Mouse (Mus musculus) MEL (cell line): Measurements from ENCODE around the gene Trmt5. TPM values are rescaled to one million over a fixed set of nuclear protein-coding genes. Genes with fewer than 3 reads are reported as not detected.

Experiments used
- DNase-seq: peaks from one replicate; pipeline ENCODE4 v3.0.0; 2011; ENCODE audit warnings: low read depth, low spot score
- H3K27ac ChIP-seq: 2 replicates; pipeline ENCODE4 v1.5.1; 2012; ENCODE audit warnings: low read depth, mild to moderate bottlenecking, control low read depth, low read length, moderate library complexity; ENCODE audit not compliant: control insufficient read depth
- H3K27me3 ChIP-seq, 2 experiments: fragments of 150-350 bp in 1 of 2; sonication (generic) in 1 of 2; 2 replicates each; pipeline ENCODE4 v1.6.1; 2012; ENCODE audit warnings: low read length in 2 of 2, mild to moderate bottlenecking in 2 of 2, improper control_type of control experiment in 1 of 2, moderate library complexity in 1 of 2; ENCODE audit not compliant: insufficient read depth in 2 of 2, control insufficient read depth in 1 of 2
- H3K36me3 ChIP-seq, 2 experiments: 2 replicates each; pipeline ENCODE4 v1.6.1; 2012 to 2014; ENCODE audit warnings: low read length in 2 of 2, improper control_type of control experiment in 1 of 2, inconsistent platforms in 1 of 2, mild to moderate bottlenecking in 1 of 2; ENCODE audit not compliant: insufficient read depth in 2 of 2, control insufficient read depth in 1 of 2
- H3K4me1 ChIP-seq, 2 experiments: fragments of 150-350 bp in 1 of 2; sonication (generic) in 1 of 2; 2 replicates each; pipeline ENCODE4 v1.6.1; 2012; ENCODE audit warnings: low read length in 2 of 2, improper control_type of control experiment in 1 of 2, mild to moderate bottlenecking in 1 of 2; ENCODE audit not compliant: insufficient read depth in 2 of 2, control insufficient read depth in 1 of 2
- H3K4me3 ChIP-seq, 2 experiments: fragments of 150-350 bp in 1 of 2; sonication (generic) in 1 of 2; 2 replicates each; pipeline ENCODE4 v1.5.1; 2012; ENCODE audit warnings: low read depth in 2 of 2, low read length in 2 of 2, mild to moderate bottlenecking in 2 of 2, moderate library complexity in 2 of 2, control low read depth in 1 of 2, improper control_type of control experiment in 1 of 2; ENCODE audit not compliant: control insufficient read depth in 1 of 2, insufficient read depth in 1 of 2
- H3K79me2 ChIP-seq: 2 replicates; pipeline ENCODE4 v1.6.1; 2012; ENCODE audit warnings: mild to moderate bottlenecking, low read length, moderate library complexity; ENCODE audit not compliant: control insufficient read depth, poor library complexity, insufficient read depth
- H3K9ac ChIP-seq: 2 replicates; pipeline ENCODE4 v1.6.1; 2012; ENCODE audit warnings: low read depth, mild to moderate bottlenecking, control low read depth, low read length, moderate library complexity; ENCODE audit not compliant: control insufficient read depth, poor library complexity, severe bottlenecking
- H3K9me3 ChIP-seq: fragments of 150-350 bp; sonication (generic); replicated peaks from 2 replicates; pipeline ENCODE4 v1.6.1; 2012; ENCODE audit warnings: mild to moderate bottlenecking, low read length, improper control_type of control experiment, moderate library complexity; ENCODE audit not compliant: insufficient read depth
- CHD1 ChIP-seq: IDR thresholded peaks from 2 replicates; pipeline ENCODE4 v1.6.1; 2012; ENCODE audit warnings: low read depth, mild to moderate bottlenecking, inconsistent platforms, low read length, improper control_type of control experiment
- CTCF ChIP-seq, 3 experiments: IDR thresholded peaks in 2 of 3; conservative IDR thresholded peaks in 1 of 3; 2 replicates each; pipeline ENCODE4 v1.5.1; 2011 to 2012; ENCODE audit warnings: low read length in 3 of 3, low read depth in 2 of 3, mild to moderate bottlenecking in 2 of 3, improper control_type of control experiment in 1 of 3, inconsistent platforms in 1 of 3, mixed read lengths in 1 of 3, moderate library complexity in 1 of 3; ENCODE audit not compliant: control insufficient read depth in 1 of 3, insufficient read depth in 1 of 3, poor library complexity in 1 of 3, severe bottlenecking in 1 of 3
- NELFE ChIP-seq: IDR thresholded peaks from 2 replicates; pipeline ENCODE4 v1.6.1; 2011; ENCODE audit warnings: low read depth, low read length, improper control_type of control experiment
- ZKSCAN1 ChIP-seq: IDR thresholded peaks from 2 replicates; pipeline ENCODE4 v1.6.1; 2012; ENCODE audit warnings: low read depth, mild to moderate bottlenecking, inconsistent platforms, low read length, improper control_type of control experiment, moderate library complexity
- polyA plus RNA-seq, 2 experiments: library from polyadenylated mRNA; stranded (reverse) in 1 of 2; unstranded in 1 of 2; fragments of >175 nt in 1 of 2; fragments of >200 nt in 1 of 2; gene quantifications; 2 replicates each; pipeline versions ENCODE4 v1.2.1 to v1.2.4; 2012; ENCODE audit warnings: low replicate concordance in 2 of 2, low read depth in 1 of 2; ENCODE audit not compliant: insufficient read length in 2 of 2, insufficient read depth in 1 of 2, missing spikeins in 1 of 2
- total RNA-seq: library from RNA; depleted of rRNA; stranded (reverse); fragments of 300-350 nt; gene quantifications from 2 replicates; pipeline ENCODE4 v1.2.3, GENCODE M21; 2012; rRNA removed

Gene Trmt5
- total and polyA plus RNA-seq, 3 experiments, result 24.0 to 28.1 TPM; not detected in 1

DNA sequence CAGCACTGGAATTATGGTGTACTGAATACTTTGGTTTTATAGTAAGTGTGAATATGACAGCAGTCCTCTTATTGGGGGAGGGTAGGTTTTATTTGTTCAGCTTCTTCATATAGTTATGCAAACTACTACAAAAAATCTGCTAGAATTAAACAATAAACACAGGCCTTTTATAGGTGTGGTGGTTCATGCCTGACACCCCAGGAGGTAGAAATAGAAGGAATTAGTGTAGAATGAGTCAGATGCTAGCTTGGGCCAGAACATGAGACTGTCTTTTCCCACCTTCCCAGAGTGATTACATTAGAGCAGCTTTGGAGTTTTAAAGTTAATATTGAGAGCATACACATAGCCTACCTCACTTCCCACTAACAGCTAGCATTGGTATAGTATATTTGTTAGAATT lies 56.3 kb downstream of the Trmt5 start:
- H3K27me3 ChIP-seq, result no peaks in the 10 kb centered on the region
- DNase-seq, result no peak

More for the DNA sequence above, 56.3 kb downstream of the Trmt5 start:
- Histone ChIP-seq H3K4me3 (no peak overlapping the region), H3K4me1 (no peaks in the 10 kb centered on the region; a peak in 1 of 4 replicates), H3K36me3 (no peaks in the 10 kb centered on the region; a peak in 1 of 4 replicates), H3K9me3 (no peaks in the 10 kb centered on the region), H3K79me2 (no peaks in the 10 kb centered on the region), H3K9ac (no peak overlapping the region), H3K27ac (no peak overlapping the region)
- TF ChIP-seq ZKSCAN1 (no peak), CHD1 (no peak), NELFE (no peak), CTCF (IDR thresholded peaks at IDR 0.05 in 2 of 3, conservative IDR thresholded peaks at IDR 0.05 in 1 of 3; ENCODE audit: control insufficient read depth in 1 of 3, insufficient read depth in 1 of 3, low read depth in 2 of 3, low read length in 3 of 3, poor library complexity in 1 of 3, severe bottlenecking in 1 of 3) (no peak)

Other genes starting within 250 kb of the Trmt5 start
- gene Six1, start 232.8 kb downstream of the Trmt5 start, total RNA-seq, result not detected in 2 replicates
- gene Six1, start 232.8 kb downstream of the Trmt5 start, polyA plus RNA-seq, result not detected
- not detected in 2 replicates for gene Six4, start 173.3 kb downstream of the Trmt5 start, total RNA-seq
- gene Six4, start 173.3 kb downstream of the Trmt5 start, polyA plus RNA-seq, result not detected
- gene Mnat1, start 163.0 kb downstream of the Trmt5 start, total RNA-seq, result 29.4 and 31.4 TPM in 2 replicates
- gene Mnat1, start 163.0 kb downstream of the Trmt5 start, polyA plus RNA-seq, result 10 to 100 TPM in 1 of 2 experiments, not detected in 1; 36.9 TPM
- 2.8 and 3.1 TPM in 2 replicates for gene Slc38a6, start 69 bp upstream of the Trmt5 start, total RNA-seq
- 1 to 10 TPM in 1 of 2 experiments, not detected in 1; 6.1 TPM for gene Slc38a6, start 69 bp upstream of the Trmt5 start, polyA plus RNA-seq